Mouse (Mus musculus): Measurements from ENCODE around the gene Tmem151b.
A peak's percentile ranks its signal among the peaks of the same experiment; 100 is the strongest.

Tmem151b gene

GRCm38 (mm10) chr17:45549617-45550181 lies at the start of gene Tmem151b:
Gene Tmem151b, minus strand, starts transcription at chr17:45549677.
- no peak for DNase-seq (ENCODE audit: low spot score)

GRCm38 (mm10) chr17:45598891-45599290 lies 49.4 kb upstream of the Tmem151b start:
- no peak for DNase-seq (ENCODE audit: low spot score)

DNA sequence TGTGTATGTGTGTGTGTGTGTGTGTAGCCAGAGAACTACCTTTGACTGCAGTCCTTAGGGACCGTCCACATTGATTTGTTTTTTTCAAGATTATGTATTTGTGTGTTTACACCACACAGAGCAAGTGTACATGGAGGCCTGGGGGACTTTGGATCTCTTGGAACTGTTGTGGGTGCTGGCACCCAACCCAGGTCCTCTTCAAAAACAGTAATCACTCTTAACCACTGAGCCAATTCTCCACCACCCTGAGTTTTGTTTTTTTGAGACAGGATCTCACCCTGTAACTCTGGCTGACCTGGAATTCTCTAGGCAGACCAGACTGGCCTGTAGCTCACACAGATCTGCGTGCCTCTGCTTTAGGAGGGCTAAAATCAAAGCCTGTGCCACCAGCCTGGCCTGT lies 48.9 kb upstream of the Tmem151b start:
- no peak for DNase-seq (ENCODE audit: low spot score)

GRCm38 (mm10) chr17:45597787-45598186 lies 48.3 kb upstream of the Tmem151b start:
- DNase-seq (ENCODE audit: low spot score) = no peak

DNA sequence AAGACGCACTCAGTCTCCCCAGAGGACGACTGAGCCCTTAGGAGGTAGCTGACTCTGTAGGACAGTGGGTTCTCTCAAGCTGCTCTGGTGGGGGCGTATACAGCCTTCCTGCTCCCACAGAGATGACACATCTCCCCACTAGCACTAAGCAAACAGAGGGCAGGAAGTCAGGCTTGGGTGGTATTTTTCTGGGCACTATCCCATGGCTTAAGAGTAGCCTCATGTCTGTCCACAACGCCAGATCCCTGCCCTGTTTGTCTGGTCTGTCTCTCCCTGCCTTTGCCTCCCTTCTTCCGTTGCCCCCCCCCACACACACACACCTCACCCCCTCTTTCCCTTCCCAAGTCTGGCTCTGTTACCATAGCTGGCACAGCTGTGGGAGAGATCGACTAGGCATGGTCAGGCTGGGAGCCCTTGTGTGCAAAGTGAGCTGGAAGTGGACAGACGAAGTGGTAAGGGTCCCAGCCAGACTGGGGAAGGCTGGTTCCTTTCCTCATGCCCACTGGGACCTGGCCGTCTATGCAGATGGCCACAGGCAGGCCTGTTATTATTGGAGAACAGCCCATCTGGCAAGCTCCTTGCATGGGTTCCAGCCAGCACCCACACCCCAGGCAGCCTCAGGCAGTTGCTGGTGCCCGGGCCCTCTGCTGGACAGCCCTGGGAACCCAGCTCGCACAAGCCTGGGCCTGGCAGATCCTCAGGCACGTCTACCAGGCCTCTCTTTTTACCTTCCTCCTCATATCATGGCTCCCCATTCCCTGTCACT lies 47.3 kb upstream of the Tmem151b start:
- peak; percentile 81 for DNase-seq (ENCODE audit: low spot score)

DNA sequence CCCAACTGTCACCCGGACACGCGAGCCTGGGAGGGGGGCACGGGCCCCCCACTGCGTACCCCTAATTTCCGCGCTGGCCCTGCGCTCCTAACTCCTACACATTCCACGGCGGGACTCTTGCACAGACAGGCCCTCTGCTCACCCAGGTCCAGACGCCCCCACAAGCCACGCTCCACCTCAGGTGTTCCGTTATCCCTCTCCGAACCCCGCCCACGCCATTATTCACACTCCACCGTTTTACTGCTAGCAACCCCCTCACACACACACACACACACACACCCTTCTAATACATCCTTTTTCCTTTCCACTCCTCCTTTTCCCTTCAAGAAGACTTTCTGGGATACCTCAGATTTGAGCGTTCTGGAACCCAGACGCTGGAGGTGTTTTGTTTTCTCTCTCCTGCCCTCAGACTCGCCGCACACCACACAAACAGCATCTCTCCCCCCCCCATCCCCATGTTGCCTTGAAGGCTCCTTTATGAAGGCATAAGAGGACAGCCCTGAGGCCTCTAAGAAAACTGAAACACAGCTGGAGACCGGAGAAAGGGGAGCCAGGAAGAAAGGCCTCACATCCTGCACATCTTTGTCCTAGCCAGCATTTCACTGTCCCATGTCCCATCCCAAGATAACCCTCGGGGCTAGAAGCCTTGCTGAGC lies 46.4 kb upstream of the Tmem151b start:
- DNase-seq (ENCODE audit: low spot score) = no peak

GRCm38 (mm10) chr17:45594881-45595735 lies 45.6 kb upstream of the Tmem151b start:
- peak; percentile 85 for DNase-seq (ENCODE audit: low spot score)

DNA sequence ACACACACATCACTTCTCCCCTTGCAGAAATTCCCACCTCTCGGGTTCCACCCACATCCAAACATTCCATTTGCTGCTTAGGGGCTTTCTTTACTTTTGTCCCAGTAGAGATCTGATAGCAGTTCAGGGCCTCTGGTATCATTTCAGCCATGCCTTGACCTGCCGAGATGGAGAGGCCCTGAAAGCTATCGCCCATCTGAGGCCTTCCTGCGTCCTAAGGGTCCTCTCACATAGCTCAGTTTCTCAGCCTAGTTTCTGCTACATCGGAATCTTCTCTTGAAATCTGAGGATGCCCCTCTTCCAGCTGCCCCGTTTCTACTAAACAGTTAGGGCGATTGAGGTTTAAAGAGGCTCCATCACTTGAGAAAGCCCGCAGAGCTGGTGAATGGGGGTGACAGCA lies 44.7 kb upstream of the Tmem151b start:
- no peak for DNase-seq (ENCODE audit: low spot score)

- DNase-seq (ENCODE audit: low spot score) = no peak
These were observed 44.0 kb upstream of the Tmem151b start for GRCm38 (mm10) chr17:45593479-45593878.

GRCm38 (mm10) chr17:45592606-45593431 lies 43.3 kb upstream of the Tmem151b start:
- DNase-seq (ENCODE audit: low spot score) = no peak

- DNase-seq (ENCODE audit: low spot score) = no peak
These were observed 42.5 kb upstream of the Tmem151b start for GRCm38 (mm10) chr17:45591701-45592605.

DNA sequence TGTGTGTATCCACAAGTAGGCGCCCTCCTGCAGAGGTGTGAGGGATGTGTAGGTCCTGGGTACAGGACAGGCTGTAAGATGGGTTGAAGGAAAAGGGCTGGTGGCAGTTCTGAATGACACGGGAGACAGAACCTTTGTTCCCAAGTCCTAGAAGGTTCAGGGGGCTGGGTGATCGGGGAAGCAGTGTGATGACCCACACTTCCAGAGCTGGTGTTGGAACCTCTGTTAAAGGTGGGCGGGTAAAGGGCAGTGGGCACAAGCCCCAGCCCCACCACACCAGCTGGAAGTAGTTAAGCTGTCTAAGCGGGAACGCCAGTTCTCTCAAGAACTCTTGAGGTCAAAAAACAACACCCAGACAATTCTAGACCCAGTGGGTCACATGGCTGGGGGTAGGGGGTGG lies 40.9 kb upstream of the Tmem151b start:
- no peak for DNase-seq (ENCODE audit: low spot score)

DNA sequence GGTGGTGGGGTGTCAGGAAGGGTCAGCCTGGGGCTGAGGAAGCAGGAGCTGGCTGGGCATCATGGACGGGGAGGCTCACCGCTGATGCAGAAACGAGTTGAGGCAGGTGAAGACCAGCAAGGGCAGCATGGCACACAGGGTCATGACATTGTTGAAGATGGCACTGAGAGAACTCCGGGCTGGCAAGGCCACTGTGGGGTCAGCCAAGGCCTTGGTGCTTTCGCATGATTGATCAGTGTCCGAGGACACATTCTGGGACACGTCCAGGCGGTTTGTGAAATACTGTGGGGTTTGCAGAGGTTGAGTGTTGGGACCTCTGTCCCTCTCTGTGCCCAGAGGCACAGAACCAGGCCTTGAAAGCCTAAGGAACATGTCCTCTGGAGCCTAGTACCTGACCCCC lies 40.4 kb upstream of the Tmem151b start:
- peak; percentile 35 for DNase-seq (ENCODE audit: low spot score)

DNA sequence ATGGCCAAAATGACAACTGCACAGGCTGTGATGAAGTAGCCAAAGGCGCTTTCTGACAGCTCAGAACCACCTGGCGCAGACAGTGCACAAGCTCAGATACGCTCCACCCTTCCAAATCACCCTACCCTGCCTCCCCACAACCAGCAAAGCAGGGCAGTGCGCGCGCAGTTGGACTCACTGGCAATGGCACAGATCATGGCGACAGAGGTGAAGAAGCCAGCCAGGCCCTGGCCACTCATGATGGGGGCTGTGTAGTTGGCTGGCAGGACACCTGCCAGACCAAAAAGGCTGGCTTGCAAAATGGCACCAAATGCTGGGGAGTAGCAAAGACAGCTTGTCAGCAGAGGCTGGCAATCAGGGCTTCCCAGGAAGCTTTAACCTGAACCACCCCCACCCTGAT lies 39.8 kb upstream of the Tmem151b start:
- no peak for DNase-seq (ENCODE audit: low spot score)

GRCm38 (mm10) chr17:45588370-45588769 lies 38.9 kb upstream of the Tmem151b start:
- DNase-seq (ENCODE audit: low spot score) = no peak

- no peak for DNase-seq (ENCODE audit: low spot score)
These were observed 37.0 kb upstream of the Tmem151b start for GRCm38 (mm10) chr17:45586449-45586837.

DNA sequence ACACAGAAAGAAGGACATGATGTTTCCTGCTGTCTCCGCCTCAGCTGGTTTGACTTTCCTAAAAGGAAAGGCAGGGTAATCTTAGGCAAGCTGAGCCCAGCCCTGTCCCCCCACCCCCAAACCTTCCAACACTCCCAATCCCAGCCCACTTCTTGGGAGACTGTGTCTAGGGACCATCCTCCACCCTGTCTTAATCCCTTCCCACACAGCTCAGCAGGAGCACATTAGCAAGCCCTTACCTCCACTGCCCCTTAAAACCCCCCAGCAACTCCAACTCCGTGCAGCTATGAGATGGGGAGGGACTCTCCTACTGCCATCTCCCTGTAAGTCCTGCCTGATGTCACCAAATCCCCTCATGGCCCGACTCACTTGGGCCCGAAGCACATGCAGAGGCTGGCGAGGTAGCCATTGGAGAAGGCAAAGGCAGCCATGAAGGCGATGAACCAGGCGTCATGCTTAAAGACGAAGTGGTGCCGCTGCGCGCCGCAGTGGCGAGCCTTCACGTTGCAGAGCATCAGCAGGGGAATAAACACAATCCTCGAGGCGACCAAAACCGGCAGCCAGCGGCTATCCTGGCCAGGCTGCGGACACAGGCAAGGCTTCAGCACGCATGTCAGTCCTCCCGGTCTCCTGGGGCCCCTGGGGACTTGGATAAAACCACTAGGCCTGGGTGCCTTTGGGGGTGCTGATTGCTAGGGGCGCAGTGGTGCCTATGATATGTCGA lies 36.4 kb upstream of the Tmem151b start:
- no peak for DNase-seq (ENCODE audit: low spot score)

- DNase-seq (ENCODE audit: low spot score) = peak; percentile 76
These were observed 35.6 kb upstream of the Tmem151b start for GRCm38 (mm10) chr17:45584939-45585678.
